Mouse (Mus musculus) liver, embryonic 15.5 days (tissue): Measurements from ENCODE around the gene Rdh1. TPM values are rescaled to one million over a fixed set of nuclear protein-coding genes. Genes with fewer than 3 reads are reported as not detected.
"Not testable (repeated sequence)": the region's sequence is repeated elsewhere in the genome, so short reads cannot be mapped to it uniquely, and the experiment has no call there.

ENCODE experiments used
- ATAC-seq: fragments of 200-750 bp; cut with Nextera tagmentation; 2 replicates; pipeline ENCODE4 v1.8.0; 2017; ENCODE audit warnings: moderate number of reproducible peaks, mild to moderate bottlenecking, moderate library complexity; ENCODE audit not compliant: insufficient read depth
- H3K27ac ChIP-seq: fragments of 300-500 bp; sonication (generic); replicated peaks from 2 replicates; pipeline ENCODE4 v1.5.1; 2015; ENCODE audit warnings: mild to moderate bottlenecking, inconsistent platforms
- H3K27me3 ChIP-seq: fragments of 300-500 bp; sonication (generic); 2 replicates; pipeline ENCODE4 v1.6.1; 2015; ENCODE audit warnings: mild to moderate bottlenecking, inconsistent platforms
- H3K36me3 ChIP-seq: fragments of 300-500 bp; sonication (generic); replicated peaks from 2 replicates; pipeline ENCODE4 v1.6.1; 2015; ENCODE audit warnings: moderate library complexity, mild to moderate bottlenecking, inconsistent platforms
- H3K4me1 ChIP-seq: fragments of 300-500 bp; sonication (generic); replicated peaks from 2 replicates; pipeline ENCODE4 v1.6.1; 2015; ENCODE audit warnings: inconsistent platforms
- H3K4me2 ChIP-seq: fragments of 300-500 bp; sonication (generic); 2 replicates; pipeline ENCODE4 v1.6.1; 2015; ENCODE audit warnings: moderate library complexity, mild to moderate bottlenecking, inconsistent platforms
- H3K4me3 ChIP-seq: fragments of 300-500 bp; sonication (generic); replicated peaks from 2 replicates; pipeline ENCODE4 v1.5.1; 2015; ENCODE audit warnings: mild to moderate bottlenecking, inconsistent platforms
- H3K9ac ChIP-seq: fragments of 300-500 bp; sonication (generic); 2 replicates; pipeline ENCODE4 v1.6.1; 2015; ENCODE audit warnings: moderate library complexity, mild to moderate bottlenecking, inconsistent platforms
- H3K9me3 ChIP-seq: fragments of 300-500 bp; sonication (generic); replicated peaks from 2 replicates; pipeline ENCODE4 v1.6.1; 2016; ENCODE audit warnings: inconsistent platforms
- WGBS: fragments of 180-500 bp; shearing (Covaris S2); methylation state at CpG from one replicate; pipeline ENCODE4 v1.1.7; 2015; ENCODE audit warnings: mixed read lengths; ENCODE audit not compliant: insufficient replicate concordance; 5-methylcytosine and 5-hydroxymethylcytosine counted together
- polyA plus RNA-seq: library from polyadenylated mRNA; unstranded; fragments of >200 nt; fragmentation: Nextera tagmentation; extraction: Ambion mirVana; gene quantifications from 2 replicates; pipeline ENCODE4 v1.2.1, GENCODE M21; 2015

Rdh1 gene
- polyA plus RNA-seq, 1 experiment from 2014 or later, result 0.17 TPM

- peak; percentile 73 for ATAC-seq
- H3K27ac ChIP-seq, result peak overlapping the region; percentile 77
- WGBS, result 19% methylated on average over 8 of the region's 8 CpGs
- H3K4me1 ChIP-seq, result peaks cover 32% of the 10 kb centered on the region
- peak overlapping the region; percentile 23; the same call in 1 of the 2 replicates for H3K4me3 ChIP-seq
- H3K9me3 ChIP-seq, result no peaks in the 10 kb centered on the region
- no peak overlapping the region for H3K9ac ChIP-seq
- no peaks in the 10 kb centered on the region for H3K27me3 ChIP-seq
- peak overlapping the region; percentile 37 for H3K4me2 ChIP-seq
- peaks cover 24% of the 10 kb centered on the region for H3K36me3 ChIP-seq
These were observed 10.5 kb upstream of the Rdh1 start for GRCm38 (mm10) chr10:127748847-127749612.

GRCm38 (mm10) chr10:127750136-127750777 lies 9.3 kb upstream of the Rdh1 start:
- Histone ChIP-seq H3K9me3 (no peaks in the 10 kb centered on the region), H3K4me2 (peak overlapping the region; percentile 37), H3K27ac (peak overlapping the region; percentile 77), H3K4me3 (peak overlapping the region; percentile 23), H3K4me1 (peaks cover 34% of the 10 kb centered on the region), H3K36me3 (peaks cover 14% of the 10 kb centered on the region), H3K27me3 (no peaks in the 10 kb centered on the region), H3K9ac (no peak overlapping the region)
- ATAC-seq, result no peak
- WGBS, result 60% methylated on average over 24 of the region's 24 CpGs

- H3K36me3 ChIP-seq, result peaks cover 7% of the 10 kb centered on the region; the same call in 1 of the 2 replicates
- H3K27ac ChIP-seq, result no peak within 1 kb of the TSS; the same call in 1 of the 2 replicates
- H3K4me2 ChIP-seq, result 0 out of 2 replicates have a peak within 1 kb of the TSS, but pooled peaks have one; percentile 14
- no peaks in the 10 kb centered on the region for H3K9me3 ChIP-seq
- no peaks in the 10 kb centered on the region for H3K27me3 ChIP-seq
- 33% methylated on average over 8 of the region's 8 CpGs for WGBS
- H3K4me3 ChIP-seq, result peak within 1 kb of the TSS; percentile 23; the same call in 1 of the 2 replicates
- H3K4me1 ChIP-seq, result peaks cover 37% of the 10 kb centered on the region
- no peak for ATAC-seq
- no peak within 1 kb of the TSS for H3K9ac ChIP-seq
These were observed 8.0 kb upstream of the Rdh1 start, which contains the start of gene Gpr182 for GRCm38 (mm10) chr10:127751548-127751947. Gene Gpr182 (minus strand): TSS chr10:127751732.

GRCm38 (mm10) chr10:127754566-127755166 lies 4.9 kb upstream of the Rdh1 start:
- Histone ChIP-seq H3K9ac (no peak overlapping the region), H3K4me3 (no peak overlapping the region), H3K27me3 (no peaks in the 10 kb centered on the region), H3K4me2 (no peak overlapping the region), H3K4me1 (peaks cover 35% of the 10 kb centered on the region), H3K36me3 (no peaks in the 10 kb centered on the region), H3K9me3 (no peaks in the 10 kb centered on the region), H3K27ac (no peak overlapping the region)
- 34% methylated on average over 6 of the region's 6 CpGs for WGBS
- no peak for ATAC-seq

- Histone ChIP-seq H3K9me3 (no peaks in the 10 kb centered on the region), H3K27me3 (no peaks in the 10 kb centered on the region), H3K36me3 (no peaks in the 10 kb centered on the region), H3K27ac (0 out of 2 replicates have a peak overlapping the region, but pooled peaks have one; percentile 19), H3K4me2 (no peak overlapping the region), H3K4me3 (no peak overlapping the region), H3K9ac (no peak overlapping the region), H3K4me1 (peaks cover 29% of the 10 kb centered on the region)
- ATAC-seq, result no peak
- 31% methylated on average over 3 of the region's 3 CpGs for WGBS
These were observed 4.3 kb upstream of the Rdh1 start for GRCm38 (mm10) chr10:127755246-127755645.

GRCm38 (mm10) chr10:127755770-127756468 lies 3.6 kb upstream of the Rdh1 start:
- Histone ChIP-seq H3K4me2 (peak overlapping the region; percentile 52), H3K27ac (no peak overlapping the region), H3K9ac (no peak overlapping the region), H3K4me1 (peaks cover 28% of the 10 kb centered on the region), H3K9me3 (no peaks in the 10 kb centered on the region), H3K4me3 (no peak overlapping the region), H3K27me3 (no peaks in the 10 kb centered on the region), H3K36me3 (no peaks in the 10 kb centered on the region)
- WGBS, result 17% methylated on average over 17 of the region's 18 CpGs
- ATAC-seq, result peak; percentile 13; the same call in 1 of the 2 replicates

GRCm38 (mm10) chr10:127762926-127763325 lies 3.4 kb downstream of the Rdh1 start:
- not testable (repeated sequence) for H3K9me3 ChIP-seq, H3K27me3 ChIP-seq, H3K36me3 ChIP-seq, ATAC-seq, H3K4me2 ChIP-seq, H3K27ac ChIP-seq, H3K4me3 ChIP-seq, H3K9ac ChIP-seq
- peaks cover 12% of the 10 kb centered on the region; the same call in 1 of the 2 replicates for H3K4me1 ChIP-seq
- WGBS, result 58% methylated on average over 10 of the region's 10 CpGs

GRCm38 (mm10) chr10:127763914-127764680 lies 4.6 kb downstream of the Rdh1 start:
- Histone ChIP-seq H3K9ac (no peak overlapping the region), H3K27ac (peak overlapping the region; percentile 65), H3K4me3 (no peak overlapping the region), H3K27me3 (no peaks in the 10 kb centered on the region), H3K4me1 (peaks cover 7% of the 10 kb centered on the region; the same call in 1 of the 2 replicates), H3K36me3 (no peaks in the 10 kb centered on the region), H3K4me2 (peak overlapping the region; percentile 10; the same call in 1 of the 2 replicates), H3K9me3 (no peaks in the 10 kb centered on the region)
- ATAC-seq, result peak; percentile 71
- WGBS, result 53% methylated on average over 12 of the region's 12 CpGs

GRCm38 (mm10) chr10:127766564-127766963 lies 7.0 kb downstream of the Rdh1 start:
- H3K4me3 ChIP-seq, result no peak overlapping the region
- H3K4me1 ChIP-seq, result peaks cover 7% of the 10 kb centered on the region; the same call in 1 of the 2 replicates
- no peak overlapping the region for H3K4me2 ChIP-seq
- no peak overlapping the region for H3K27ac ChIP-seq
- WGBS, result 62% methylated on average over 1 of the region's 1 CpGs
- no peaks in the 10 kb centered on the region for H3K9me3 ChIP-seq
- no peaks in the 10 kb centered on the region for H3K27me3 ChIP-seq
- no peak for ATAC-seq
- H3K36me3 ChIP-seq, result no peaks in the 10 kb centered on the region
- no peak overlapping the region for H3K9ac ChIP-seq

- Histone ChIP-seq H3K36me3 (no peaks in the 10 kb centered on the region), H3K4me1 (no peaks in the 10 kb centered on the region), H3K4me2 (no peak within 1 kb of the TSS), H3K27me3 (no peaks in the 10 kb centered on the region), H3K9me3 (no peaks in the 10 kb centered on the region), H3K4me3 (no peak within 1 kb of the TSS), H3K9ac (no peak within 1 kb of the TSS), H3K27ac (no peak within 1 kb of the TSS)
- WGBS, result 42% methylated on average over 2 of the region's 2 CpGs
- ATAC-seq, result peak; percentile 28; the same call in 1 of the 2 replicates
These were observed 16.5 kb downstream of the Rdh1 start, which contains the start of gene Rdh9 for GRCm38 (mm10) chr10:127776011-127776410. Gene Rdh9 (plus strand): TSS chr10:127776386.
